Mouse (Mus musculus) bone marrow macrophage, adult 2 months (primary cell): Measurements from ENCODE around the gene Gcm1.

Experiments
- CTCF ChIP-seq: IDR thresholded peaks from 2 replicates; pipeline ENCODE4 v1.5.1; 2012; ENCODE audit warnings: low read depth, mild to moderate bottlenecking, low read length, moderate library complexity
- POLR2A ChIP-seq: IDR thresholded peaks from 2 replicates; pipeline ENCODE4 v1.6.1; 2012; ENCODE audit warnings: mild to moderate bottlenecking, low read depth, low read length, borderline replicate concordance

GRCm38 (mm10) chr9:78075256-78075655 lies 23.5 kb downstream of the Gcm1 start:
- TF ChIP-seq CTCF: no peak
- no peak for TF ChIP-seq POLR2A
